Mouse (Mus musculus) G1E-ER4 (cell line): ENCODE data around the gene Cmtr1. TPM values are rescaled to one million over a fixed set of nuclear protein-coding genes. Genes with fewer than 3 reads are reported as not detected.

ENCODE experiments used
- GATA1 ChIP-seq: IDR thresholded peaks from one replicate; pipeline ENCODE4 v1.8.0; 2012; ENCODE audit warnings: low read length, inconsistent platforms
- polyA plus RNA-seq: library from polyadenylated mRNA; stranded (reverse); fragments of >175 nt; gene quantifications from 2 replicates; pipeline ENCODE4 v1.2.3, GENCODE M21; 2012

Gene Cmtr1
- polyA plus RNA-seq, 1 experiment: 86.6 TPM

DNA sequence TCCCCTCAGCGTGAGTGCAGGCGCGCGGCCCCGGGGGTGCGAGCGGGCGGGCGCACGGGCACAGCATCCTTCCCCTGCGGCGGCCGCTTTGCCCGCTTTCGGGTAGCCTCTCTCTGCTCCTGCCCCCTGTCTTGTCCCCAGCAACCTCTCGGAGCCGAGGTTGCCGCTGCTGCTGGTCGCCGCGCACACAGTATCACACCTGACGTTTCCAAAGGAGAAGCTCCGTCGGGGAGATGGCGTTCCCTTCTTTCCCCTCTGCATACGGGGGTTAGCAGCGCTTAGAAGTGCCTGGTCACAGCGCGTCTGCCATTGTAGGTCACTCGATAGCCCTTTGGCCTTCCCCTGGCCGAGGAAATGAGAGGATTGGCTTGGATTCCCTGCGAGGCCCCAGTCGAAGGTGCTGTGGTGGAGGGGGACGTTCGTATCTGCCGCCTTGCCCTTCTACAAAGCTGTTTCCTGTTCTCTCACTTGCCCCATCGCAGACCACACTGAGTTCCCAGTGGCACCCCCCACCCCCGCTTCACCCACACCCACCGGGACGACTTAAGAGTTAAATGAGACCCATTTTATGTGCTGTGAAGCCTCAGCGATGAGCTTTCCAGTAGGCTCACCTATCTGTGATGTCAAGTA is 482 bp downstream of the Cmtr1 start:
- TF ChIP-seq GATA1: no peak

DNA sequence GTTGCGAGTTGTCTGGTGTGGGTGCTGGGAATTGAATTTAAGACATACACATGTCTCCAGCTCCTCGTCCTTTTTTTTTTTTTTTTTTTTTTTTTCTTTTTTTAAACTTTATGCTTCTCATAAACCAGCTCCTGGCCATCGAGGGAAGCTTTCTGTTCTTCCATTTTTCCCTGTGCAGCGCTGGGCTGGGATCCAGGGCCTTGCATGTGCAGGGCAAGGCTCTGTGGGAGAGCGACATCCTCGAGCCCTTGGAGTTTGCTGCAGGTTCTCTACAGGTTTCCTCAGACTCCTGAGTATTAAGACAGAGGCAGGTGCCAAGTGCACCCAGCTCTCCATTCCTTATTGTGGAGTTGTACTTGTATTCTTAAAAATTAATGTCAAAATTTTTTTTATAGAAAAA is 1.8 kb downstream of the Cmtr1 start:
- TF ChIP-seq GATA1: no peak

DNA sequence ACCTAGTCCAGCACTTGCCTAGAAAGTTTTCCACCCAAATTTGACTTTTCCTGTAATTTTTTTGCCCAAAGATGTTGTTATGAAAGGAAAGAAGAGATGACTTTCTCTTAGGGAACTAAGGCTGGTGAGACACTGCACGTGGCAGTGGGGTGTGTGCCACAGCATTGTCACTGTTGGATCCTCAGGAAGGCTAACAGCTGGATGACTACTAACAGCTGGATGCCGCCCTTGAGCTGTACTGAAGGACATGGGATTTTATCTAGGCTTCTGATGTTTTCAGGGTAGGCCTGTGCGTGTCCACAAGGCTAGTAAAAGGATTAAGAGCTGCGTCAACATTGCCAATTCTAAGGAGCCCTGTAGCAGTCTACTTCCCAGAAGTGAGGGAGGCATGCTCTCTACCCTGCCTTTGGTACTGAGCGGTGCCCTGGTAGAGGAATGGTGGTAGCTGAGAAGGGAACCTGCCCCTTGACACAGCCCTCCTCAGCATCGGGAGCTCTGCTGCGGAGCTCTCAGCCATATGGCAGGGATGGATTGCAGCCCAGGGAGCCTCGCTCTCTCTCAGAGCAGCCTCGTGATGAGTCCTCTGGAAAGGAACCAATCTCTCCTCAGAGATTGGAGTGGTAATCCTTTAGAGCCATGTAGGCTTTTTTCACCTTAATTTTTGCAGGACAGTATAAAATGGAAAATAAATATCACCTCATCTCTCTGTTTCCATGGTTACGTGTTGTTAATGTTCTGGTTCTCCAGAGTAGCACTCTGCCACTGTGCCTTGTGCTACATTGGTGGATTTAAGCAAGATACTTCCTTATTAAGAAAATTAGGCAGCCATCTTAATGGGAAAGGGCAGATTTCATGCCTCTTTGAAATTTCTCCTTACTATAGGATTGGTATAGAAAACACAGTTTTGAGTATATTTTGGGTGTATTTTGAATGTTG is 7.9 kb downstream of the Cmtr1 start:
- TF ChIP-seq GATA1: no peak

DNA sequence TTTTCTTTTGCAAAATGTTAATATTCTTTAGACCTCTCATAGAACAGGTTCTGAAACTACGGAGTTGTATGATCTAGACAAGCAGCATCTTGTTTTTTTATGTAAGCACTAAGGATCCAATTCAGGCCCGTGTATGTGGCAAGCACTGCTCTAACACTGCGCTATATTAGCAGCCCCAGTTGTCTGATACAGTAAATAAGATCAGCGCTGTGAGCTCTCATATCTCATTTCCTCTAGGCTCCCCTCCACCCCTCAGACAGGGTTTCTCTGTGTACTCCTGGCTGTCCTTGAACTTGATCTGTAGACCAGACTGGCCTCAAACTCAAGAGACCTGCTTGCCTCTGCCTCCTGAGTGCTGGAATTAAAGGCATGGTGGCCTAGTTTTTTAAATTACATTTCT is 8.6 kb downstream of the Cmtr1 start:
- TF ChIP-seq GATA1: no peak

DNA sequence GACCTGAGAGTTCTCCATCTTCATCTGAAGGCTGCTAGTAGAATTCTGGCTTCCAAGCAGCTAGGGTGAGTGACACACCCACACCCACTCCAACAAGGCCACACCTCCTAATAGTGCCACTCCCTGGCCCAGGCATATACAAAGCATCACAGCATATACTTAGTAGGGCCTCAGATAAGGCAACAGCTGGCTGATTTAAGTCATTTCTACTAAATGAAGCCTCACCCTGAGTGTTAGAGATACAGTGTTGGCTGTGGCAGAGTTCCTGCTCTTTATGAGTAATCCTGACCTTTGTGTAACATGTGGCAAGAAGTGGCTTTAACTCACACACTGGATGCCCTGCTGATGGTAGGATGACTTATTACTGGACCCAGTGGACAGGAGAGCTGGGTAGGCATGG is 9.5 kb downstream of the Cmtr1 start:
- no peak for TF ChIP-seq GATA1

DNA sequence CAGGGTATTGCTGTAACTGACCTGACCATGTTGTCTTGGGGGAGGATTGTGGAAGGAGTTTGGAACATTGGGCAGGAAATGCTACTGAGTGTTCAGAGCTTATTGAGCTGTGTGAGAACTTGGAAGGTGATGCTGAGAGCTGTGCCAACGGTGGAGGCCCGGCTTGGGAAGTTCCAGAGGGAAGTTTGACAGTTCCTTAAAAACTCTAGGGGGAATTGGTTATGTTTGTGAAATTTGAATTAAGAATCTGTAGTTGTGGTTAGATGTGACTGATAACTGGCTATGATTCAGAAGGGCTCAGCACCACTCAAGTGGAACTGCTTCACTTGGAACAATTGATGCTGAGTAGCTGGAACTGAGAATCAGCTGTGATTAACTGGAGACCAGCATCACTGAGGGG is 10.6 kb downstream of the Cmtr1 start:
- TF ChIP-seq GATA1: no peak

DNA sequence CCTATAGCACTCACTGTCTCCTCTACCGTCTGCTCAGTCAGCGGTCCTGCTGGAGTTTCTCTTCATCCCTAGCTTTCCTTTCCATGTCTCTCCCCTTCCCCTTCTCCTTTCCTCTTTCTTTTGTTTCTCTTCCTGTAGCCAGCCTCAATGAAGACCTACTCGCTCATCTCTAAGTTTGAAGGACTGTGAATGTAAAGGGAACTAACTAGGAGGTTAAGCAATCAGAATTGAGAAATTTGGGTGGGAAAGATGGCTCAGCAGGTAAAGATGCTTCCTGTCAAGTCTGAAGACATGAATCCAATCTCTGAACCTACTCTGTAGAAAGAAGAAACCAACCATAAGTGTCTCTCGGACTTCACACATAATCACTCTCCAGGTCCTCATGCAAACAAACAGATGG is 12.9 kb downstream of the Cmtr1 start:
- no peak for TF ChIP-seq GATA1

DNA sequence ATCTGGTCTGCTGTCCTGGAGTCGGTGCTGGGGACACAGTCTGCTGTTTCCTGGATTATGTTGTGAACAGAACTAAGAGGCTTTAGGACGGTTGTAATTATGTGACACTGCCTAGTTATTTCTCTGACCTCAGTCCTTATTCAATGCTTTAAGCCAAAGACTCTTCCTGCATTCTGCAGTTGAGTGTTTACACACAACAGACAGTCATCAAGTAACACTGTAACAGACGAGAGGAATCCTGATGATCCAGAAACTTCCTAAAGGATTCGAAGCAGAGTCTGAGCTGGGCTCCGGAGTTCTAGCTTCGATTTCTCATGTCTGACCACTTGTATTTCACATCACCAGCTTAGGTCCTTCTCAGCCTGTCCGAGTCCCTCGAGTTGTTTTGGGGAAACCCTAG is 18.1 kb downstream of the Cmtr1 start:
- TF ChIP-seq GATA1: no peak

DNA sequence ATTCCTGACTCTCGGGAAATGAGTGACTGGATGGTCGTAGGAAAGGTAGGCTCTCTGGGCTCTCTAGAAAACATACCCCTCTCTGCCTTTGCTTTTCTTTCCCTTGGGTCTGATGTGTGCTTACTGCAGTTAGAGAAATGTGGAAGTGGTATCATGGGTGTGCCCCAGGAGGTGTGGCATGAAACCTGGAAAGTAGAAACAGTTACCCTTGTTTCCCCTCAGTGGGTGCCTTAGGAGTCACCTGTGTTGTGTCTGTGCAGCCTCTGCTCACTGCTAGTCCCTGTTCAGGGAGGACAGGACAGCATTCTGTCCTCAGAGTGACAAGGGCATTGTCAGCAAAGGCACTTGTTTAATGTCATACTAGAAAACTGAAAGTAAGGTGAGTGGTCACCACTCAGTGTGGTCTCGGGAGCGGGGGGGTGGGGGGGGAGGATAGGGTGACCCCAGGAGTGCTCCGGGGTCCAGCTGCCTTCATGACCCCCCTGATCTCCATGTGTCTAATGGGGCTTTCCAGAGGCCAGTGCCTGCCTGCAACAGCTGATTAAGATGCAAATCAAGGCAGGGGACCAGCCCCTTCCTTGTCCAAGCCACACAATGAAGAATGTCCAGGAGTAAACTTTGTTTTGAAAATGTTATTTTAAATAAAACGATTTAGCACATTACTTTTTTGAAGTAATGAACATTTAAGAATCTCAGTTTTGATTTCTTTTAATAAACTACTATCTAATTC is 18.8 kb downstream of the Cmtr1 start:
- no peak for TF ChIP-seq GATA1

DNA sequence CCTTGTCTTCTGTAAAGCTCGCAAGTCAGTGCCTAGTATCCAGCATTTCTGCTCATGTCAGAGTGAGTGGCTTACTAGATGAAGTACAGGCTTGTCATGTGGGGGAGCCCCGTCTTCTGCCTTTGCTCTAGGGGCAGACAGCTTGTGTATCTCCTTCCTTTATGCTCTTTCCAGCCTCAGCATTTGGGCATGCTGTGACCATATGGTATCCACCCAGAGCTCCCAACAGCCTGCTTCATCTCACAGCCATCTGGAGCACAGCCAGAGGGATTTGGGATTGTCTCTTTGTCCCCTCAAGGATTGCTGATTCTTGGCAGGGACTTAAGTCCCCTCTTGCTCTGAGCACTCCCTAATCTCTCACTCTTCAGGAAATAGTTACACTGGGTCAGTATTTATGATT is 19.8 kb downstream of the Cmtr1 start:
- no peak for TF ChIP-seq GATA1

DNA sequence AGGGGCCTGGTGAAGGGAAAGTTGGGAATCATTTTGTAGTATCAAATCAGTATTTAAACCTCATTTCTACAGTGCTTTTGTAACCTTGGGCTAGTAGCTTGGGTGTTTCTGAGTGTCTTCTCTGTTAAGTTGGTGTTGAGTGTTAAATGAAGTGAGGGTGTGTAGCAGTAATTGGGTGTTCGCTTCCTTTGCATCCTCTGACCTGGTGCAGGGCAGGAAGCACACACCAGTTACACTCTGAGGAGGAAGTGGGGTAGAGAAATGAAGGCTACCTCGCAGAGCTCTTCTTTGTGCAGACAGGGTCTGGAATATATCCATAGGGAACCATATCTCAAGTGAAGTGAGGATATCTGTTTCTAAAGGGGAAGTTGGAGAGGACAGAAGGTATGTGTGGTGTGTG is 20.5 kb downstream of the Cmtr1 start:
- no peak for TF ChIP-seq GATA1

DNA sequence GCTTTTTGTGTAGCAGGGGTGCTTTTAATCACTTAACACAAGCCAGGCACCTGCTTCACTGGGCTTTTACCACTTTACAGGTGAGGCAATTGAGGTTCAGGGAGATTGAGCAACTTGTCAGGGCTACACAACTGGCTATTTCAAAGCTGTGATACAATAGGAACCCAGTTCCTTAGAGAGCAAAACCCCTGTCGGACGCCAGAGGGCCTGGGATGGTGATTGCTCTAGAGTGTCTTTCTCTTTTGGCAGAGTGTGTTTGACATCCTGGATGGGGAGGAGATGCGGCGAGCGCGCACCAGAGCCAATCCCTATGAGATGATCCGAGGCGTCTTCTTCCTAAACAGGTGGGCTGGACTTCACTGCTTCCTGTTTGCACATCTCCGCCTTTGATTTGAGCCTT is 21.3 kb downstream of the Cmtr1 start:
- no peak for TF ChIP-seq GATA1

DNA sequence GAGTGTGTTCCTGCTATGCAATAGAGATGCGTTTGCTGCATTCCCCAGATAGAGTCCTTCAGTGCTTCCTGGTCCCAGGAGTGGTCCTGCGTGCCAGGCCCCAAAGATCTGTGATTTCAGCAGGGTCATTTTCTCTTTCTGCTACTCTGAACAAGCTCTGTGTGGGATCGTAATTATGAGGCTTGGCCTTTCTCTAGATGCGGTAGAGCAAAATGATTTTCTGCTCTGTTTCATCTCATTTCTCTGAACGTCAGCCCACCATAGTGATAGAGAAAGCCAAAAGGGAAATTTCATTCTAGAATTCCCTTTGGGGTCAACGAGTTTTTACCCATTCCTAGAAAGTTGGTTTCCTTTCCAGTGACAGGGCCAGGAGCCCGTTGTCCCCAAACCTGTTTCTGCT is 21.9 kb downstream of the Cmtr1 start:
- no peak for TF ChIP-seq GATA1

DNA sequence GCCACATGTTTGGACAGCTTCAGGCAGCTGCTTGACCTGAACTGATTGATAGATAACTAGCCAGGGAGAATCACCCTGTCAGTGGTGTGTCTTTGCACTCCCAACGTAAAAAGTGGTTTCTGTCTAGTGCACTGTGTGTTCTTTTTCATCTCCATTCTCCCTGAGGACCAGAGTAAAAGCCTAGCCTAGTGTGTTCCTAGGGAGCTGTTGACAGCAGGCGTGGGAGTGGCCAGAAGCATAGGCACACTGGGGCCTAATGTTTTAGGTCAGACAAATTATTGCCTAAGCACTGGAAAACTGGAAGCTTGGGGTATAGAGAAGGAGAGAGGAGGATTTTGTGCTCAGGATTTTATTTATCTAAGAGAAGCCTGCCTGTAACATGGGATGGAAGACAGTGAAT is 22.7 kb downstream of the Cmtr1 start:
- TF ChIP-seq GATA1: no peak

DNA sequence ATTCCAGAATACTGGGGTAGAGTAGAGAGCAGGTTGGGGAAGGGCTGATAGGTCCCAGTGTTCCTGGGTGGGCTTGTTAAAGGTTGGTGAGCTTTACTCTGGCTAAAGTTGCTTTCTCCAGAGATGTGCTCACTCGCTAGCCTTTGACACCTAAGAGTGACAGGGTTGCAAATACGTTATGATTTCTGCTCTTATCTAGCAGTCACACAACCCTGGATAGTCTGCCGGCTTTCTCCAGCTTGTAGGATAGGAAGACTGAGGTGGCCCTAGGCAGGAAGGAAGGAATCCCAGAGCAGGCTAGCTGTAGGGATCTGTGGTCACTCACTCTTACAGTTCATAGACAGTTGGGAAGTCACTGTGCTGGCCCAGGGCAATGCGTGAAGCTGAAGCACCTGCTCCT is 23.9 kb downstream of the Cmtr1 start:
- TF ChIP-seq GATA1: no peak

DNA sequence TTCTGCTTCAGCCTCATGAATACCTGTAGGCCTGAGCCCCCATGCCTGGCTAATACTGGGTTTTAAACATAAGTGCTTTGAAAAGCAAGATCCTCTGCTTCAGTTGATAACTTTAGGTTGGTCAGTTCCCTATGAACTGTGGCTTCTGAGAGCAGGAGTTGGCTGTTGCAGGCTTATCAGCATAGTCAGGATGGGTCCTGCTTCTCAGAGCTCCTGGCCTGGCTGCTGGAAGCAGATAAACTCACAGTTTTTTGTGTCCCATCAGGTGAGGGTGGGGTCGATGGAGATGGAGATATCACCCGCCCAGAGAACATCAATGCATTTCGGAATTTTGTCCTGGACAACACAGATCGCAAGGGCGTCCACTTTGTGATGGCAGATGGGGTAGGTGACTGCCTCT is 26.4 kb downstream of the Cmtr1 start:
- TF ChIP-seq GATA1: peak; percentile 78
